Mouse (Mus musculus) testis, postnatal 10 days (tissue): Measurements from ENCODE around the gene Adgrl3.
A peak's percentile ranks its signal among the peaks of the same experiment; 100 is the strongest.

Source experiments
- DNase-seq: peaks from one replicate; pipeline ENCODE4 v3.0.0; 2021; ENCODE audit warnings: low spot score

Gene Adgrl3

DNA sequence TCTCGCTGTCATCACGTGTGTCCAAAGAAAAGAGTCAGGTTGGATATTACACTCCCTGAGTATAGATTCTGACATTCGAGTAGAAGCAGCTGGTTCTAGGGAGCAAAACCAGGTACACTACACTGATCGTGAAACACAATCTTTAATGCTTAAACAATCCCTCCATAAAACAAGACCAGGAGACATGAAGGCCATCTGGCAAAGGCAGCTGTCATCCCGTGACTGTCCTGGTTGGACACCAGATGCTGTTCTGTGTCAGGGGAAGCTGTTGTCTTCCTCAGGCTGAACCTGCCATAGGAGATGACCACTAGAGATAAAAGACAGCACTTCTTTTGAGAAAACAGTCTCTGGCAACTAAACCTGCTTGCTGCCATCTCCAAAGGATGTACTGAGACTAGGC is 228.8 kb downstream of the Adgrl3 start:
- no peak for DNase-seq

- DNase-seq = no peak
Observed at GRCm38 (mm10) chr5:81256091-81256490, 236.2 kb downstream of the Adgrl3 start.

GRCm38 (mm10) chr5:81269689-81270088 is 249.8 kb downstream of the Adgrl3 start:
- no peak for DNase-seq

DNA sequence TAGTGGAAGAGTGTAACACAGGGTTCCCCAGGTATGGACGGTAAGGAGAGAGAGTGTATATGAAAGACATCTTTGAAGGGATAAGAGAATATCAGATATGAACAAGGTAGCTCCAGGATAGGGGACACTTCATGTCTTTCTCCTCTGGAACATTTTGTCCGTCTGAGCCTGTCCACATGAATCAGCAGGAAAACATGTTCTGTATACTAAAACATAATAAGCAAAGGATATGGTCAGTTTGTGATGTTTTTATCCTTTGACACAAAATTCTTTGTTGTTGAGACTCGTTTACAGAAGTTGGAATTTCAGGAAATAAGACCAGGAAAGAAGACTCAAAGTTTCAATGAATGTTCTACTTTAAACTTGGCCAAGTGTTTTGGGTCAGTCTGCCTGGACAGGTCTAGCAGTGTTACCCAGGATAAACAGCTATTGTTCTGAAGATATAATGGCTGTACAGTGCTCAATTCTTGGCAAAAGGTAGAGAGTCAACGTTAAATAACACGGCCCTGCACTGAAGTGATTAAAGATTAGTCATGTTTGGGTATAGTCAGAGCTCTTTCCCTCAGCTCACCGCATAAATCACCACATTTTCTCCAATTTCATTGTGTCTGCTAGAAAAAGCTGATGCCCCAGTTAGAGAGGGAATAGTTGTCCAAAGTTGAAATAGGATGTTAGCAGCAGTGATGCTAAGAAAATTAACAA is 255.6 kb downstream of the Adgrl3 start:
- no peak for DNase-seq

DNA sequence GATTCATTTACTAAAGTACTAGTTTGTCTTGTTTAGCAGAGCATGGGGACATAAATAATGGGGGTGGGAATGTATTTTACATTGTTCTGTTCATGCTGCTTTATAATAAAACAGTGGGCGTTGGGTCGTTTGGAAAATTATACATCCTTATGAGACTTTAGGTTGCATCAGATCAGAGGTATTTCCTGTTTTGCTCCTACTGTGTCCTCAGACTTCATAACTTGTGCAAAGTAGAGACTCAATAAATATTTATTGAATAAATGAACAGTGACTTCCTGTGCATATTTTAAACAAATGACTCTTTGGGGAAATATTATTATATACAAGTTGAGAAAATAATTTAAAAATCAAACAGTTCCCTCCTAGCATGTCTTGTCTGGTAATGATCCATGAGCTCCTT is 259.3 kb downstream of the Adgrl3 start:
- no peak for DNase-seq

- DNase-seq = no peak
Observed at GRCm38 (mm10) chr5:81285643-81286042, 265.7 kb downstream of the Adgrl3 start.

DNA sequence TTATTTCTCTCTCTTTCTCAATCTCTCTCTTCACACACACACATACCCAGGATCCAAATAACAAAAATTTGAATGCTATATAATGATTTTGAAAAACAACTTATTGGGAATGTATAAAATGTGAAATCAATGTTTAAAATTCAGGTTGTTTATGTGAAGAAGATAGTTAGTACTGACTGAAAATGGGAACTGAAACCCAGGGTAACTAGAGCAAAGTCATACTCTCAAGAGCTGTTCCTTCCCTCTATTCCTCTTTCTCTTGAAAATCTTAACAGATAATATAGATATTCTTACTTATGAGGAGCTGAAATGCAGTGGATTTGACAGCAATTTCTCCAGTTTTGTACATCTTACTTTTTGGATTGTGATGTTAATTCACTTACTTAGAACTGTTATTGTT is 281.9 kb downstream of the Adgrl3 start:
- DNase-seq = no peak

- DNase-seq = no peak
Observed at GRCm38 (mm10) chr5:81317406-81318112, 297.6 kb downstream of the Adgrl3 start.

DNA sequence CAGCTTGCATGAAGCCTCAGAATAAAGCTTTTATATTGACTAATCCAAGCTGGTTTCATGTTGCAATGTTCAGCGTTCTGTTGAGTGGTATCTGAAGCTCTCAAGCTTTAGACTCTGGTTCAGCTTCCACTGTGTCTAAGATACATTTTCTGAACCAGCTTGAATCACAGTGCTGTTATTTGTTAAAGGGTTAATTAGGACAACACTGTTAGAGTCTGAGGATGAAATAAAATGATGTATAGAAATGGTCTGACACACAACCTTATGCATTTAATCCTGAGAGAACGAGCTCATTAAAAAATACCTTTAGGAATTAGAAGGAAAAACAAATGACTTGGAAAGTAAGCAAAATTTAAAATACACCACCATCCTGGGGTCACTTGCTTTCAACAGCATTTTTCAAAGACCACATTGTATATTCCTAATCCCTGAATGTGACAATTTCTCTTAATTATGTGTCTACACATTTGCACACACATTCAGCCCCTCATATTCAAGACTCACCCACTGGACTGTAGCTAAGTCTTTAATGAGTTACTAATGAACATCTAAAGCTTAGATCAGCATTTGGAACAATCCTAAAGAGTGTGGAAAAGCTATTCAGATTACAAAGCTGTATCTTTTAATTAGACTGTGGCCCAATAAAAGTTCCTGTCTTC is 301.5 kb downstream of the Adgrl3 start:
- no peak for DNase-seq

- no peak for DNase-seq
Observed at GRCm38 (mm10) chr5:81322064-81322463, 302.1 kb downstream of the Adgrl3 start.

DNA sequence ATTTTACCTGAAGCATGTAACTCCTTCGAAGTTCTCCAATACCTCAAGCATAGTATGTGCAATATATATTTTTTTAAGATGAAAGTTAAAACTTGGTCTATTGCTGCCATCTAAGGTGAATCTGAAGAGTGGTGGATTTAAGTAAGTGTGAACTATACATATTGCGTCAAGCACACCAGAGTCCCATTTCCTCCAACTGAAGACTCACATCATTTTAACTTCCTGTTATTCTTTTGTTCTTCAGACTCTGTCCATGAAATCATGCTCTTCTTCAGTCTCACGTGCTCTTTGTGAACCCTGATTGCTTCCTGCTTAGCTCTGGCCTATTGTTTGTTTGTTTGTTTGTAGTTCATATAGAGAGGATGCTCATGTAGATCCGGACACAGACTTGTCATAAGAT is 307.0 kb downstream of the Adgrl3 start:
- no peak for DNase-seq

- DNase-seq = no peak
Observed at GRCm38 (mm10) chr5:81327392-81327791, 307.5 kb downstream of the Adgrl3 start.

DNA sequence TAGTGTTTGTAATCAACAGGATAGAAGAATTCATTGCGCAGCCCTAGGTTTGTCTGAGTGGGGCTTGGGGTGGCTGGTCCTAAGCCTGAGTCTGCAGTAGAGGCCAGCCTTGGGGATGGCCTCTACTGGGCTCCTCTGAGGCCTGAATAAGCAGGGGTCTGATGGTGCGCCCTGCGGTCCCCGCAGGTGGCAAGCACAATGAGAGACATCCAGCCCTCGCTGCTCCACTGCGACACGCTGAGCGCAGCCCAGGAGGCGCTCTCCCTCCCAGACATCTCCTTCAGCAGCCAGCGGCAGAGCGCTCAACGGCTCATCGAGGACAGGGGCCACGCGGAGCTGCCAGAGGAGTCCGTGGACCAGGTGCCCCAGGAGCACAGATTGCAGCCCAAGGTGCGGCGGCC is 309.6 kb downstream of the Adgrl3 start:
- peak; percentile 36 for DNase-seq

GRCm38 (mm10) chr5:81344330-81344729 is 324.4 kb downstream of the Adgrl3 start:
- DNase-seq = no peak

DNA sequence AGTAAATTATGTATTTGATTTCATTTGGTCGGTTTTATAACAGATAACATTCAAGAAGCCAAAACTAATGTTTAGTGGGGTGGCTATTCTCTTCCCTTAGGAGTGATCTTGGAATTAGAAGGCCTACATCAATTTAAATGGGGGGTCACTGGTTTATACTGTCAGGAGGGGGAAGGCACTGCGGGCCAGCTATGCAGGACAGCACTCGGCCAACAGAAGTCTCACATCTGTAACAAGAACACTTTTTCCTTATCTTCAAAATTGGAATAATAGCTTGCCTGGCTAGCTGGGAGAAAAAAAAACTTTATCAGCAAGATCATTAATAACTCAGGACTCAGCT is 325.1 kb downstream of the Adgrl3 start:
- no peak for DNase-seq

DNA sequence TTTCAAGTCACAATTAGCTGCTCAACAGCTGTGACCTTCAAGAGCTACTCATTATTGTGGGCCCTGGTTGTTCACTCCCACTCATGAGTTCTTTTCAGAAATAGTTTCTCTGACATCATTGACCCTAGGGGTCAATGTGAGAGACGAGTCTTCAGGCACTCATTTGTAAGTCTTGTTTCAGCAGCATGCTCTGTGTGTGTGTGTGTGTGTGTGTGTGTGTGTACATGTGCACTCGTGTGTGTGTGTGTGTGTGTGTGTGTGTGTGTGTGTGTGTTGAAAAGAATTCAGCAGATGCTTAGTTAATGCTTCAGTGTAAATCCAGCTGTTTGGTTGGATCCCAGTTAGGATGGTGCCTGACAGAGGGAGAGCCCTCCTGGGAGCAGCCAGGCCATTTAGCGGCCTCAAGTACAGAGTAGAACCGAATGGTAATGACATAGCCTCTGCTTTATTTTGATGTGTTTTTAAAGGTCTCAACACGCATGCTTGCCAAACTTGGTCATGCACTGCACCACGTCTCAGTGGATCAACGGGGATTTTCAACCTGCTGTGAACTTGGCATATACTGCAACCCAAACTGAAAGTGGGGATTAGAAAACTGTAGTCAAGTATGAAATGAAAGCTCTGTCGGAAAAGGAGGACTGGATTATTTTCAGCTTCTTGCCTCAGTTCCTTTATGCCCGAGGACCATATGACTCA is 325.6 kb downstream of the Adgrl3 start:
- DNase-seq = no peak

DNA sequence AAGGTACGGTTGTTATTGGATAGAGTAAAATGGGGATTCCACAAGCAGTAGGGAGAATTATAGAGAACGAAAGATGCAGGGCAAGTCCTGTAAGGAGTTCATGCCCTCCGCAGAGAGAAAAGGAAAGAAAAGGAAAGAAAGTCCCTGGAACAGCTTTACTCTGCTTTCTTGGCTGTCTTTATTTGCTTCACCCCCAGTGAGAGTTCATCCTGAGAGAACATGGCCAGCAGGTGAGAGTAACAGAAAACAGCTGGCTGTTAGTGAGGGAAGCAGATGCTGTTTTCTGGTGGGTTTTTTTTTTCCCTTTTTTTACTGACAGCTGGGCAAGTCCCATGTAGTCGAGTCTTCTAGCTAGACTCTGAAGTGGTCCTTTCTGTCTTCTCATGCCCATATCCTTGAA is 327.6 kb downstream of the Adgrl3 start:
- no peak for DNase-seq

DNA sequence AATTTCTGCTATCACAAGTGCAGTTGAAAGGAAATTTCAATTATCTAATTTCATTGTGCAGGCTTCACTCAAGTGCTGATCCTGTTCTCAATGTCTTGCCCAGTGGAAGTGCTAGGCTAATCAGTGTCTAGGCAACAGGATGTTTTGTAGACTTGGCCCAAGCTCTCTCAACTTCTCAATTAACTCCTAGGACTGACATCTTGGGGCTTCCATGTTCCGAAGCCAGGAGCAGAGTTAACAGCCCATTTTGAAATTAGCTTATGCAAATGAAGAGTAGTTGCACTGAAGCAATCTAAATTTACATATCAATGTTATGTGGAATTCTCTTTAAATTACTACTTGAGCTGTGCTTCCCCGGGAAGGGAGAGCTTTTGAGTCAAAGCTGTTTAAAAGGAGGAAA is 339.6 kb downstream of the Adgrl3 start:
- no peak for DNase-seq

DNA sequence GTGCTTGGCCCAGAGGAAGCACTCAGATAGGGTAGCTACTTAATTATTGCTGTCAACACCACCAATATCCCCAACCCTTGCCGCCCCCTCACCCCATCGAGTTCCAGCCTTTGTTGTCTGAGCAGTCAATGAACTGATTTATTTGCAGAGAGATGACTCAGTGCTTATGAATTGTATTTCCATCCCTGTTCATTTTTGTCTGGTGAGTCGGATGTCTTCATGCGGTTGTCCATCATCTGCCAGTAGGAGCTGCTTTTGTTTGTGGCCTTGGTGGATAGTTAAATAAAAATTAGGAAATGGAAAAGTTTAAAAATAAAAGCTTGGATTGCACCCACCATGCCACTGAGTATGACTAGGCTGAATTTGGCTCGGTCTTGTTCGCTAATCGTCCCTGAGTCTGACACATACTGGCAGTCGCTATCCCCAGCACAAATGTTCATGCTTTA is 344.3 kb downstream of the Adgrl3 start:
- DNase-seq = no peak

DNA sequence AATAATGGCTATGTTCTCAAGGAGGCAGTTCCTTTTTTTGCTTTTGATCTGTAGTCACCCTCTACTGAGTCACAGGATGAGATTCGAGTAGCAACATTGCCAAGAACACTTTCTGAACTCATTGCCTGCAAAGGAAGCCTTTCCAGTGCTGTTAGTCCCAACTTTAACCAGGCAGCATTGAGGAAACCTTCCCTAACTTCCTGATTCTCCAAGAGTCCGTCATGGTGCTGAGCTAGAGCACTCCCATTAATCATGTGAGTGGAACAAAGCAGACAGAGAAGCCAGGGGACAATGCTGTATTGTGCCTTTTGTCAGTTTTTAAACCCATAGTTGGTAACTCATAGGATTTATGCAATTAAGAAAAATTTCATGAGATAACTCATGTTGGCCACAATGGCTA is 345.3 kb downstream of the Adgrl3 start:
- no peak for DNase-seq

DNA sequence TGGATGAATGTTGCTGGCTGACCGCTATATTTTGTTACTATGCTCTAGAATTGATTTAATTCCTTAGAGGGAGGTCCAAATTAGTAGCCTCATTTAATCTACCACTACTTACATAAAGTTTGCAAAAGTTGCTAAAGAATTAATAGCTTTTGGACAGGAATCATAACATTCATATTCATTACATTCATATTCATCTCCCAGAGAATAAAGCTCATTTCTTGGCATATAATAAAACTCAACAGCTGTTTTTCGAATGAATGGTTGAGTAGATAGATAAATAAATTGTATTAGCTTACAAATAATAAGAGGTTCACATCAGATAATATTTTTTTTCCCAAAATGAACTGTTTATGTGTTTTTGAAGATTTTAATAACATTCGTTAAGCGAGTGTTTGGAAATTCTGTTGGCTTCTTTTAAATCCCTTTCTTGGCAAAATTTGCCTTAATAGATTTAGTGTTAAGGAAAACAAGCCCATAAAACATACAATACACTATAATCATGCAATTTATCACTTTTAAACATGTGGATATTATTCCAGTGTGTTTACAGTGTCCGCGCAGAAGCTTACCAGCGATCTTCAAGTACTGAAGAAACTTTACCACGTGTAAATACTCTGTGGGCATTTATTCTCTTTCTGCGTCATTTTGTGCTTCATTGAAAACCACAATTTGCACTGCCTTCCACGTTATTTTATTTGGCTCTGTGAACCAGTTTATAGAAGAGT is 350.4 kb downstream of the Adgrl3 start:
- DNase-seq = no peak

- DNase-seq = peak; percentile 40
Observed at GRCm38 (mm10) chr5:81375992-81376391, 356.1 kb downstream of the Adgrl3 start.
